Mouse (Mus musculus) MN1 (cell line): ENCODE results near the gene Ddost.

ENCODE experiments used
- DNase-seq: peaks from one replicate; pipeline ENCODE4 v3.0.0-alpha.2; 2016; ENCODE audit warnings: low spot score

Gene Ddost

GRCm38 (mm10) chr4:138337341-138337740 is 32.8 kb downstream of the Ddost start:
- DNase-seq = no peak

GRCm38 (mm10) chr4:138339963-138340362 is 35.4 kb downstream of the Ddost start:
- peak; percentile 47 for DNase-seq

GRCm38 (mm10) chr4:138341393-138341792 is 36.9 kb downstream of the Ddost start:
- DNase-seq = no peak

- DNase-seq = no peak
Observed at GRCm38 (mm10) chr4:138342048-138342447, 37.5 kb downstream of the Ddost start.

GRCm38 (mm10) chr4:138342778-138343177 is 38.2 kb downstream of the Ddost start:
- no peak for DNase-seq

GRCm38 (mm10) chr4:138343341-138343837 is 38.9 kb downstream of the Ddost start:
- peak; percentile 43 for DNase-seq

GRCm38 (mm10) chr4:138344891-138345545 is 40.5 kb downstream of the Ddost start:
- DNase-seq = peak; percentile 64

GRCm38 (mm10) chr4:138347280-138347679 is 42.8 kb downstream of the Ddost start:
- no peak for DNase-seq

- no peak for DNase-seq
Observed at GRCm38 (mm10) chr4:138348716-138349115, 44.2 kb downstream of the Ddost start.

- DNase-seq = no peak
Observed at GRCm38 (mm10) chr4:138351821-138352220, 47.3 kb downstream of the Ddost start.

GRCm38 (mm10) chr4:138352692-138353091 is 48.2 kb downstream of the Ddost start:
- DNase-seq = no peak

- no peak for DNase-seq
Observed at GRCm38 (mm10) chr4:138353438-138354171, 49.1 kb downstream of the Ddost start.

GRCm38 (mm10) chr4:138355496-138355895 is 51.0 kb downstream of the Ddost start:
- DNase-seq = no peak

- DNase-seq = no peak
Observed at GRCm38 (mm10) chr4:138356141-138356540, 51.6 kb downstream of the Ddost start.

- no peak for DNase-seq
Observed at GRCm38 (mm10) chr4:138356551-138356950, 52.0 kb downstream of the Ddost start.

- no peak for DNase-seq
Observed at GRCm38 (mm10) chr4:138358176-138358575, 53.6 kb downstream of the Ddost start.

- peak; percentile 44 for DNase-seq
Observed at GRCm38 (mm10) chr4:138361370-138361821, 56.9 kb downstream of the Ddost start.
